Mouse (Mus musculus) cortical plate, adult 2 months (tissue): ENCODE measurements around the gene Gm2012. TPM values are rescaled to one million over a fixed set of nuclear protein-coding genes. Genes with fewer than 3 reads are reported as not detected.
"Not testable (repeated sequence)": the region's sequence is repeated elsewhere in the genome, so short reads cannot be mapped to it uniquely, and the experiment has no call there.

Experiments used
- H3K27ac ChIP-seq: fragments of 200-500 bp; 2 replicates; pipeline ENCODE4 v1.5.1; 2012; ENCODE audit warnings: low read length, control low read depth, inconsistent platforms; ENCODE audit not compliant: insufficient read depth
- H3K4me1 ChIP-seq: fragments of 200-500 bp; 2 replicates; pipeline ENCODE4 v1.6.1; 2011; ENCODE audit warnings: low read length; ENCODE audit not compliant: control insufficient read depth, insufficient read depth
- H3K4me3 ChIP-seq: fragments of 200-500 bp; 2 replicates; pipeline ENCODE4 v1.5.1; 2011; ENCODE audit warnings: mild to moderate bottlenecking, low read length, control low read depth; ENCODE audit not compliant: insufficient read depth
- polyA plus RNA-seq: library from polyadenylated mRNA; depleted of rRNA; stranded (reverse); fragments of >200 nt; gene quantifications from 2 replicates; pipeline ENCODE4 v1.2.3, GENCODE M21; 2012; rRNA removed

The Gm2012 gene
- polyA plus RNA-seq, result not detected in 2 replicates

DNA sequence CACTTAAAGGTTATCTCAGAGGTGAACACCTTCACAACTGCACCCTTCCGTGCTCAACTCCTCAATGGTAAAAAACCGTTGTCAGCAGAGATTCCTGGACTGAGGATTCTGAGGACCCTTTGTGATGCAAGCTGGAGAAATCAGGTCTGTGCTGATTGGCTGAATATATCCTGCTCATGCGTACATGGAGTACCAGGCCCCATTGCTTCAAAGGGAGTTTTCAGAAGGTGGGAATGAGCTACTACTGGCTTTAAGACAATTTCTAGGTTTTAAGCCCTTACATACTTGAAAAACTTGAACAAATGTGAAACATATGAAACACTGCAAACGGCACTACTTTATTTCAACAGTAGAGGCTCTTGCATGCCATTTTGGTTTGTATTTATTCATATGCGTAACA lies at the start of gene Gm2012:
Gene Gm2012 (minus strand): TSS at position 101 of the 400 bp plus-strand sequence.
- H3K4me1 ChIP-seq, H3K4me3 ChIP-seq, H3K27ac ChIP-seq: not testable (repeated sequence)

DNA sequence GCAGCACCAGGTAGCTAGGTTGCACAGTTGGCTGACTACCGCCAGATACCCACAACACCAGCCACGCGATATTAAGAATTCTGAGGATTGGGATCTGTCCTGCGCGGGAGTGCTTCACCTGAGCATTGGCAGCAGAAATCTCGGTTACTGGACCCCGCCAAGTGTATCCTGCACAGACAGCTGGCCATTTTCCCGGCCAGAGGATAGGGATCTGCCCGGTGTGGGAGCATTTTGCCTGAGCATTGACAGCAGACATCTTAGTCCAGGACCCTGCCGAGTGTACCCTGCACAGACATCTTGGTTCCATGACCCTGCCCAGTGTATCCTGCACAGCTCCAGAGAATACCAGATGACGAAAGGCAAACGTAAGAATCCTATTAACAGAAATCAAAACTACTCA lies 72.0 kb downstream of the Gm2012 start:
- not testable (repeated sequence) for H3K4me1 ChIP-seq, H3K4me3 ChIP-seq, H3K27ac ChIP-seq

Other genes starting within 250 kb of the Gm2012 start
- gene Gm5168, start 180.3 kb downstream of the Gm2012 start, polyA plus RNA-seq, result not detected in 2 replicates
- not detected in 2 replicates for gene Gm2030, start 78.7 kb upstream of the Gm2012 start, polyA plus RNA-seq